ENCODE assay signal across 11 mouse cellular contexts in the genomic region with DNA sequence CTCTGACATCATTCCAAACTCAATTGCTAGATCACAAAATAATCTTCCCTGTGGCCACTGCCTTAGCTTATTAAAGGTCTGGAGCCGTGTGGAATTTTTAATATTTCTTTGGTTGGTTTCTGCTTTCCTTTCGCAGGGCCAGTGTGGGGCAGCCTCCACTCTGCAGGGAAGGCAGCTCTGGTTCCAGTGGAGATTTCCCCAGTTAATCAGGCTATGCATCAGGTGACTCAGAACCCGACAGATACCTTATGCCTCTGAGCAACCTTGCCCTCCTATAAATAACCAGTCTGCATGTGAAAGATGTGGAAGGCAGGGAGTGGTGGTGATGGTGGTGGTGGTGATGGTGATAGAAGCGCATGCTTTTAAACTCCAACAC. TPM values are rescaled to one million over a fixed set of nuclear protein-coding genes. Genes with fewer than 3 reads are reported as not detected.
A peak's percentile ranks its signal among the peaks of the same experiment; 100 is the strongest.
DNase-seq lines count a peak whose midpoint lies in the region; ATAC-seq and TF ChIP-seq lines count a peak whose summit lies in the region.
"Had no signal": no experiment of that assay in that cellular context is flagged by ENCODE, and none has a peak within 500 bp of the region (broad histone marks: within the 10 kb centered on the region; RNA-seq: fewer than 3 reads in every experiment).

No protein-coding gene starts in this region.

- WGBS in intestine, embryonic 16.5 days, result 64% methylated on average over 4 of the region's 4 CpGs
- 69% methylated on average over 4 of the region's 4 CpGs for WGBS in neural tube, embryonic 15.5 days

- peak overlapping the region; percentile 74 for H3K27ac ChIP-seq in layer of hippocampus, adult 2 months
- H3K27ac ChIP-seq in intestine, embryonic 16.5 days (ENCODE audit: low read length), result peak overlapping the region; percentile 28
- H3K27ac ChIP-seq in neural tube, embryonic 15.5 days (replicated peaks), result peak overlapping the region; percentile 61

- peak; percentile 75 for ATAC-seq in intestine, embryonic 16.5 days
- ATAC-seq in neural tube, embryonic 15.5 days (ENCODE audit: low FRiP score), result no peak

- no peaks in the 10 kb centered on the region for H3K9me3 ChIP-seq in intestine, embryonic 16.5 days (ENCODE audit: control insufficient read depth, low read length)
- H3K9me3 ChIP-seq in neural tube, embryonic 15.5 days (replicated peaks), result no peaks in the 10 kb centered on the region

- H3K36me3 ChIP-seq in intestine, embryonic 16.5 days (ENCODE audit: control insufficient read depth, insufficient read depth, low read length), result no peaks in the 10 kb centered on the region
- H3K36me3 ChIP-seq in neural tube, embryonic 15.5 days, result no peaks in the 10 kb centered on the region

- H3K4me1 ChIP-seq in intestine, embryonic 16.5 days (ENCODE audit: control insufficient read depth, insufficient read depth, low read length), result peaks cover 5% of the 10 kb centered on the region; the same call in 1 of the 2 replicates
- peaks cover 13% of the 10 kb centered on the region for H3K4me1 ChIP-seq in neural tube, embryonic 15.5 days

- H3K27me3 ChIP-seq in intestine, embryonic 16.5 days (replicated peaks; ENCODE audit: control insufficient read depth, insufficient read depth, low read length), result no peaks in the 10 kb centered on the region
- no peaks in the 10 kb centered on the region for H3K27me3 ChIP-seq in neural tube, embryonic 15.5 days (replicated peaks)

- no peak overlapping the region; the same call in 1 of the 2 replicates for H3K4me2 ChIP-seq in intestine, embryonic 16.5 days (ENCODE audit: low read depth, low read length)
- H3K4me2 ChIP-seq in neural tube, embryonic 15.5 days, result peak overlapping the region; percentile 11; the same call in 1 of the 2 replicates

- no peak for TF ChIP-seq CTCF in layer of hippocampus, adult 2 months (conservative IDR thresholded peaks at IDR 0.05)

- no peak overlapping the region for H3K4me3 ChIP-seq in layer of hippocampus, adult 2 months
- no peak overlapping the region for H3K4me3 ChIP-seq in intestine, embryonic 16.5 days (ENCODE audit: low read length)
- no peak overlapping the region for H3K4me3 ChIP-seq in neural tube, embryonic 15.5 days (replicated peaks)

- DNase-seq in layer of hippocampus, adult 2 months (ENCODE audit: low spot score in 2 of 2), result no peak
- DNase-seq in layer of hippocampus, postnatal 10 days (ENCODE audit: low spot score in 2 of 2), result no peak
- DNase-seq in brain, adult 2 months (ENCODE audit: low read depth, low spot score), result peak; percentile 17
- no peak for DNase-seq in kidney, adult 8-10 months
- DNase-seq in gastrocnemius, postnatal 14 days, result no peak
- DNase-seq in yolk sac, embryonic 10.5 days (ENCODE audit: low spot score), result no peak
- DNase-seq: cerebellum, adult 11 months; kidney, adult 9 months; lung, postnatal 10 days had no signal

- H3K9ac ChIP-seq in intestine, embryonic 16.5 days (ENCODE audit: low read depth, low read length), result no peak overlapping the region
- H3K9ac ChIP-seq in neural tube, embryonic 15.5 days (replicated peaks), result no peak overlapping the region

- intact Hi-C loops in gastrocnemius, postnatal 14 days (cut with DNase I; ENCODE audit: low total_unique reads), result no loop called here

RNA-seq across cellular contexts. Expression of gene Smoc1, which starts 7.4 kb away (rescaled TPM):
- 1 to 10 TPM; 7.6 to 8.0 TPM for total RNA-seq in layer of hippocampus, adult 2 months (2021)
- 10 to 100 TPM; 12.1 to 13.9 TPM for total RNA-seq in layer of hippocampus, postnatal 10 days (2021)
- polyA plus RNA-seq in intestine, embryonic 16.5 days (2015; fragmentation: Nextera tagmentation; extraction: Ambion mirVana), result 9.2 and 9.6 TPM in 2 replicates
- 13.1 and 15.1 TPM in 2 replicates for polyA plus RNA-seq in neural tube, embryonic 15.5 days (2015; fragmentation: Nextera tagmentation; extraction: Ambion mirVana)
- 1 to 10 TPM in 1 of 2 experiments, under 1 TPM in 1; 0.71 to 1.1 TPM for total RNA-seq in gastrocnemius, postnatal 14 days (2021)

Comparison
In these comparisons a context has a peak if more than half of its experiments do, and no peak if none do; other contexts are left out.
1. RNA of gene Smoc1, which starts 7.4 kb away (total RNA-seq): 12.1 to 13.9 TPM in layer of hippocampus, postnatal 10 days and 7.6 to 8.0 TPM in layer of hippocampus, adult 2 months; 0.71 to 1.1 TPM in gastrocnemius, postnatal 14 days; every median in the first group is over 4 times any median in the second.
2. Peak in every context shown above with its lines, with median percentiles within 50 percentile points of each other: H3K27ac ChIP-seq.